Mouse (Mus musculus) induced T-regulatory cell, adult 2 months (primary cell): ENCODE measurements at regions not wholly inside any gene's neighbourhood (a gene's known extent, or its start where the extent isn't known, plus 50 kb on each side); places are given as distances from the start of the nearest gene placed in this dataset.

Experiments used
- DNase-seq: peaks from one replicate; pipeline ENCODE4 v3.0.0-alpha.2; 2012; ENCODE audit warnings: low read depth

GRCm38 (mm10) chr15:43926034-43926433, 3791.9 kb downstream of the 9330182O14Rik start:
- DNase-seq, result no peak

- no peak for DNase-seq
Measured at GRCm38 (mm10) chr15:43933608-43934007, 3799.4 kb downstream of the 9330182O14Rik start.

DNA sequence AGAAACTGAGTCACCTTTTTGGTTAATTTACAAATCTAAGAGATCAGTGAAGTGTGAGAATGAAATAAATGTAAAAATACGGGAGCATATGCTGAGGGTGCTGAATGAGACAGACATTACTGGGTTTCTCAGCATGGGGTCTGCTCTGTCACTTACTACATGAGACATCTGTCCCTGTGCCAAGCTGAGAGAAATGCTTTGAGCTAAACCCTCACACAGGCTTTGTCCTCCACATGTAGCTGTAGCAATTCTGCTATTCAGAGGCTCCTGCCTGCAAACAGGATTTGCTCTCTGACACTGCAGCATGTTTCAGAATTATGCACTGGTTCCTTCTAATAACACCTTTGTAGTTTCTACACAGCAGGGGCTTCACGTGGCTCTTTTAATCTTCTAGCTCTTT, 3806.3 kb downstream of the 9330182O14Rik start:
- DNase-seq, result no peak

- DNase-seq, result no peak
Measured at GRCm38 (mm10) chr15:43940905-43941304, 3806.7 kb downstream of the 9330182O14Rik start.

GRCm38 (mm10) chr15:43942002-43942660, 3808.0 kb downstream of the 9330182O14Rik start:
- DNase-seq, result no peak

DNA sequence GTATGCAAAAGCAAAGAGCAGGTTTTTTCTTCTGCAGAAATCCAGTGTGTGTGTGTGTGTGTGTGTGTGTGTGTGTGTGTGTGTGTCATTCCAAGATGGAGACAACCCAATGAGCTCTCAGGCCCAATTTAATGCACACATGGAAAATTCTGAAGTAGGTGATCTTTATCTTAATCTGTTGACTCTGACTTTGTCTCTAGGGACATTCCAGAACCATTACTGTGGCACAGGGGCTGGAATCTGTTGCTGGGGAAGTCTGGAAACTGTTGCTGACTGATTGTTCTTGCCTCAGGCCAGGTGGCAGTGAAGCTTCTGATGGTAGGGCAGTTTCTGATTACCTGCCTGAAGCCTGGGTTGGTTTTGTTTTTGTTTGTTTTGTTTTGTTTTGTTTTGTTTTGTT, 3850.8 kb downstream of the 9330182O14Rik start:
- no peak for DNase-seq

GRCm38 (mm10) chr15:43991229-43991628, 3857.1 kb downstream of the 9330182O14Rik start:
- DNase-seq, result peak; percentile 2

DNA sequence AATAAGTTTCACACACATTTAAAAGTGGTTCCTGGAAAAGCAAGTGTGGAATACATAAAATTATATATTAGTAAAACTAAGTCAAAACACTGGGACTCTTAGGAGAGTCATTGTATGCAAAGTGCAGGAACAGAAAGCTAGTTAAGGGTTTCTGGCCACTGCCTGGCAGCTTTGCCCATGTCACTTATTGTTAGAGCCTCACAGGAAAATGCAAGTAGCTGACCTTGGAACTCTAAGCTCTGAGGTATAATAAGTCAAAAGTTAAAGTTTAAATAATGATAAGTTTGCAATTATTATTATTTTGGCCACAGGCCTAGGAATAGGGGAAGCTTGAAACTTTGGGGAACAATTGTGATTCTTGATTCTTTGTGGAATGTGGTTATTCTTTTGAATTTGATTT, 3858.8 kb downstream of the 9330182O14Rik start:
- DNase-seq, result no peak

DNA sequence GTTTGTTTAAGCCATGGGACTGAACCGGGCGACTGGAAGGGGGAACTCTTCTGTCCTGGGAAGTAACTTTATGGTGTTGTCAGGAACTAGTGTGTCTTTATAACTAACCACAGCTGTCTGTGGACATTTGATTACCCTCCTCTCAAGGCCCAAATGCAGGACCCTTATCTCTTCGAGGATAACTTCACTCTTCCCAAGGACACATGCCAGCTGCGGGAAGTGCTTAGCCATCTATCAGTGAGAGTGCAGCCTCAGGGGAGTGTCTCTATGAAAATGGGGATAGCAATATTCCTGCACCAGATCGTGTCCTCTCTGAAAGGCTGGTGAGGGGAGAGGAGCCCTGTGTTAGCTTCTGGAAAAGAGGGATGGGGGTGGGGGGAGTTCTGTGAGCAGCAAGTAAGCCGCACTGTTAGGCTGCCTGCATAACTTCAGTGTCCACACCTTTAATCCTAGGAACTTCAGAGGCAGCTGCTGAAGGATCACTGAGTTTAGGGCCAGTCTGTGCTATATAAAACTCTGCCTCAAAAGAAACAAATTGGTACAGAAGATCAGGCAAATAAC, 3892.4 kb downstream of the 9330182O14Rik start:
- DNase-seq, result no peak

DNA sequence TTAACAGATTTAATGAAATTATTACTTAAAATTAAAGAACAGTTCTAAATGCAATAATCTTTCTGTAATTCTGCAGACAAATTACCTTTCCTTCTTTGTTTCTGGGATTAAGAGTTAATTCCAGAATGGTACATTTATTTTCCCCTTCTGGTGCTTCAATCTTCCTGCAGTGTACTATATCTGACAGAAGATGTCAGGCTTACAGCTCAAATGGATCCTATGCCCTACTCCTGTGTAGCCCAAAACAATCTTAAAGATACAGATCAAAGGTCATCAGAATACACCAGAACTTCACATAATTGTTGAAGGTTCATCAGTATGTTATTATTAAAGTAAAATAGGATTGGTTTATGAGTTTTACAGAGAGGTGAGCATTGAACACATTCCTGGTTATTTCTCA, 3901.7 kb downstream of the 9330182O14Rik start:
- no peak for DNase-seq

GRCm38 (mm10) chr15:44037893-44038292, 3903.7 kb downstream of the 9330182O14Rik start:
- DNase-seq, result no peak

- no peak for DNase-seq
Measured at GRCm38 (mm10) chr15:44050565-44051274, 3916.6 kb downstream of the 9330182O14Rik start.

GRCm38 (mm10) chr15:44064855-44065254, 3930.7 kb downstream of the 9330182O14Rik start:
- no peak for DNase-seq

GRCm38 (mm10) chr15:44083680-44084079, 3949.5 kb downstream of the 9330182O14Rik start:
- DNase-seq, result no peak

DNA sequence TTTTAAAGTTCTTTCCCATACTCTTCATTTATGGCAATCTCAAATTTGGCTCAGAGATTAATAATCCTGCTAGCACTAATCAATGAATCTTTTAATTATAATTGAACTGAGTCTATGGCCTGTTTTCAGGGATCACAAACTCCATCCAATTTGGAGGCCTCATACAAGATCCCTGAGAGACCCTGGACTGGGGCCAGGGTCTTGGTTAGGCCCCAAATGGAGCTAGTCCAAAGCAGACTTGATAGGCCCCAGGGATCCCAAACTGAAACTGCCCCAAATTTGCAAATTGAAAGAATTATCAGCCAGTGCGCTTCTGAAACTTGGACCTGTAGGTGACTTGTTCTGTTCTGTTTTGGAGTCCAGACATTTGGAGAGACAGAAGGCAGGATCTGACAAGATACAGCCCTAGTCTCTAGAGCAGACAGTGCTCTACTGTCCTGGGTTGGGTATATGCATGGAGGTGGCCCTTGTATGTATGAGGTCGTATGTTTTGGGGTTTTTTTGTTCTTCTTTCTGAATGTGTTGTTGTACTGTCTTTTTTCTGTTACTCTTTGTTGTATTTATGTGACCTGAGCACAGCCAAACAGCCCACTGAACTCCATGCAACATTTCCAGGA, 3978.3 kb downstream of the 9330182O14Rik start:
- DNase-seq, result no peak

GRCm38 (mm10) chr15:44134213-44134612, 4000.0 kb downstream of the 9330182O14Rik start:
- no peak for DNase-seq
